In the genomic region with DNA sequence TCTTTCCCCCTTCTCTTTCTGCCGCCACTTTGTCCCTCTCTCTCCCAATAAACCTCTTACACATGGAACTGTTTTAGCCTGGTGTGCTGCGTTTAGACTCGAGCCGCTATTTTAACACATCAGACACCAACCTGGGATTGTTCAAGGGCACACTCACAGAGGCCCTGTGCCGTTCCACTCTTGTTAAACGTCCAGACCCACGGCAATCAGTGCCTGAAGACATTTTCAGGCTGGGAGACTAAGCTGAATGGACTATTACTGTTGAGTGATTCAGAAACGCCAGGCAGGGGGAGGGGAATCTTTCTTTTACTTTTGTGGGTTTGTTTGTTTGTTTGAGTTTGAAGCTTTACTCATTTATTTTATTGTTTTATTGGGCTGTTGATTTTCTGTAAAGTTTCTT, we compare ENCODE assay signal across 14 mouse cellular contexts. TPM values are rescaled to one million over a fixed set of nuclear protein-coding genes. Genes with fewer than 3 reads are reported as not detected.
DNase-seq lines count a peak whose midpoint lies in the region; ATAC-seq lines count a peak whose summit lies in the region.
"Had no signal": no experiment of that assay in that cellular context is flagged by ENCODE, and none has a peak within 500 bp of the region (broad histone marks: within the 10 kb centered on the region; RNA-seq: fewer than 3 reads in every experiment).

No protein-coding gene starts in this region.

- ATAC-seq in hindbrain, embryonic 12.5 days (ENCODE audit: low FRiP score): no peak
- ATAC-seq in hindbrain, embryonic 11.5 days (ENCODE audit: low FRiP score): no peak
- ATAC-seq in embryonic facial prominence, embryonic 12.5 days (ENCODE audit: insufficient number of reproducible peaks, insufficient read depth, low FRiP score, low TSS enrichment): no peak
- ATAC-seq in limb, embryonic 11.5 days (ENCODE audit: insufficient number of reproducible peaks, low FRiP score, low TSS enrichment, low read depth): peak; percentile 55; the same call in 1 of the 2 replicates
- 0 out of 2 replicates have a peak, but pooled peaks have one; percentile 27 for ATAC-seq in midbrain, embryonic 15.5 days (replicated peaks)
- ATAC-seq: activated CD4-positive, CD25-positive, alpha-beta regulatory T cell, adult 4 months had no signal

- H3K9me3 ChIP-seq in hindbrain, embryonic 12.5 days (replicated peaks): no peaks in the 10 kb centered on the region
- H3K9me3 ChIP-seq in hindbrain, embryonic 11.5 days (ENCODE audit: control insufficient read depth, low read length): no peaks in the 10 kb centered on the region
- no peaks in the 10 kb centered on the region for H3K9me3 ChIP-seq in embryonic facial prominence, embryonic 12.5 days
- no peaks in the 10 kb centered on the region for H3K9me3 ChIP-seq in limb, embryonic 11.5 days (ENCODE audit: control insufficient read depth, low read length)
- H3K9me3 ChIP-seq in midbrain, embryonic 15.5 days: no peaks in the 10 kb centered on the region
- H3K9me3 ChIP-seq: G1E; heart, embryonic 12.5 days; liver, embryonic 13.5 days; neural tube, embryonic 13.5 days had no signal

- H3K27me3 ChIP-seq in hindbrain, embryonic 12.5 days: no peaks in the 10 kb centered on the region
- H3K27me3 ChIP-seq in hindbrain, embryonic 11.5 days (ENCODE audit: control insufficient read depth, insufficient read depth, low read length): no peaks in the 10 kb centered on the region
- no peaks in the 10 kb centered on the region for H3K27me3 ChIP-seq in embryonic facial prominence, embryonic 12.5 days
- no peaks in the 10 kb centered on the region for H3K27me3 ChIP-seq in limb, embryonic 11.5 days (ENCODE audit: control insufficient read depth, insufficient read depth, low read length)
- H3K27me3 ChIP-seq in midbrain, embryonic 15.5 days (replicated peaks): peaks cover 2% of the 10 kb centered on the region; the same call in 1 of the 2 replicates

- 23% methylated on average over 8 of the region's 8 CpGs for WGBS in hindbrain, embryonic 12.5 days
- 23% methylated on average over 8 of the region's 8 CpGs for WGBS in hindbrain, embryonic 11.5 days
- 11% methylated on average over 8 of the region's 8 CpGs for WGBS in embryonic facial prominence, embryonic 12.5 days
- WGBS in limb, embryonic 11.5 days: 9% methylated on average over 8 of the region's 8 CpGs
- WGBS in midbrain, embryonic 15.5 days: 9% methylated on average over 8 of the region's 8 CpGs

- peaks cover 27% of the 10 kb centered on the region for H3K4me1 ChIP-seq in hindbrain, embryonic 12.5 days
- 0 out of 2 replicates have a peak, but pooled peaks cover 4% of the 10 kb centered on the region for H3K4me1 ChIP-seq in hindbrain, embryonic 11.5 days (replicated peaks; ENCODE audit: control insufficient read depth, insufficient read depth, low read length)
- peaks cover 26% of the 10 kb centered on the region for H3K4me1 ChIP-seq in embryonic facial prominence, embryonic 12.5 days
- peaks cover 9% of the 10 kb centered on the region for H3K4me1 ChIP-seq in limb, embryonic 11.5 days (ENCODE audit: control insufficient read depth, insufficient read depth, low read length)
- peaks cover 35% of the 10 kb centered on the region for H3K4me1 ChIP-seq in midbrain, embryonic 15.5 days

- no peaks in the 10 kb centered on the region for H3K36me3 ChIP-seq in hindbrain, embryonic 12.5 days
- no peaks in the 10 kb centered on the region for H3K36me3 ChIP-seq in hindbrain, embryonic 11.5 days (ENCODE audit: control insufficient read depth, insufficient read depth, low read length)
- no peaks in the 10 kb centered on the region for H3K36me3 ChIP-seq in embryonic facial prominence, embryonic 12.5 days
- H3K36me3 ChIP-seq in limb, embryonic 11.5 days (ENCODE audit: control insufficient read depth, insufficient read depth, low read length): no peaks in the 10 kb centered on the region
- H3K36me3 ChIP-seq in midbrain, embryonic 15.5 days (replicated peaks): no peaks in the 10 kb centered on the region
- H3K36me3 ChIP-seq: G1E; heart, embryonic 12.5 days; liver, embryonic 13.5 days; neural tube, embryonic 13.5 days had no signal

- DNase-seq in hindbrain, embryonic 11.5 days (ENCODE audit: low spot score): no peak
- DNase-seq in limb, embryonic 11.5 days (ENCODE audit: low spot score): peak; percentile 59
- DNase-seq in layer of hippocampus, adult 8-10 months (ENCODE audit: low spot score in 2 of 2): no peak
- no peak for DNase-seq in urinary bladder, postnatal 14 days (ENCODE audit: low spot score)
- DNase-seq: liver, embryonic 13.5 days; thymus, postnatal 4 days had no signal

- 0 out of 2 replicates have a peak overlapping the region, but pooled peaks have one; percentile 41 for H3K27ac ChIP-seq in hindbrain, embryonic 12.5 days
- no peak overlapping the region for H3K27ac ChIP-seq in hindbrain, embryonic 11.5 days (ENCODE audit: low read depth, low read length)
- no peak overlapping the region for H3K27ac ChIP-seq in embryonic facial prominence, embryonic 12.5 days
- peak overlapping the region; percentile 79 for H3K27ac ChIP-seq in limb, embryonic 11.5 days (replicated peaks; ENCODE audit: low read depth, low read length)
- H3K27ac ChIP-seq in midbrain, embryonic 15.5 days: peak overlapping the region; percentile 58
- H3K27ac ChIP-seq: liver, embryonic 13.5 days; stomach, postnatal 0 days had no signal

- H3K4me2 ChIP-seq in hindbrain, embryonic 12.5 days (replicated peaks): no peak overlapping the region
- no peak overlapping the region for H3K4me2 ChIP-seq in hindbrain, embryonic 11.5 days (replicated peaks; ENCODE audit: low read depth, low read length)
- H3K4me2 ChIP-seq in embryonic facial prominence, embryonic 12.5 days (replicated peaks): 0 out of 2 replicates have a peak overlapping the region, but pooled peaks have one; percentile 12
- no peak overlapping the region for H3K4me2 ChIP-seq in limb, embryonic 11.5 days (ENCODE audit: low read depth, severe bottlenecking)
- H3K4me2 ChIP-seq in midbrain, embryonic 15.5 days: no peak overlapping the region
- H3K4me2 ChIP-seq: heart, embryonic 12.5 days; liver, embryonic 13.5 days; neural tube, embryonic 13.5 days had no signal

- no peak overlapping the region for H3K4me3 ChIP-seq in hindbrain, embryonic 12.5 days
- H3K4me3 ChIP-seq in hindbrain, embryonic 11.5 days (ENCODE audit: low read depth, low read length): no peak overlapping the region
- no peak overlapping the region for H3K4me3 ChIP-seq in embryonic facial prominence, embryonic 12.5 days
- no peak overlapping the region for H3K4me3 ChIP-seq in limb, embryonic 11.5 days (ENCODE audit: low read depth, low read length)
- no peak overlapping the region for H3K4me3 ChIP-seq in midbrain, embryonic 15.5 days
- H3K4me3 ChIP-seq: heart, embryonic 12.5 days; liver, embryonic 13.5 days; neural tube, embryonic 13.5 days had no signal

- no peak overlapping the region for H3K9ac ChIP-seq in hindbrain, embryonic 12.5 days
- no peak overlapping the region for H3K9ac ChIP-seq in hindbrain, embryonic 11.5 days (ENCODE audit: low read depth, low read length)
- no peak overlapping the region for H3K9ac ChIP-seq in embryonic facial prominence, embryonic 12.5 days
- H3K9ac ChIP-seq in limb, embryonic 11.5 days (ENCODE audit: low read length): no peak overlapping the region
- no peak overlapping the region for H3K9ac ChIP-seq in midbrain, embryonic 15.5 days
- H3K9ac ChIP-seq: heart, embryonic 12.5 days; liver, embryonic 13.5 days; neural tube, embryonic 13.5 days had no signal

RNA-seq across cellular contexts. Expression of a gene that starts 45.1 kb away (rescaled TPM):
- 31.1 and 31.4 TPM in 2 replicates for polyA plus RNA-seq in hindbrain, embryonic 12.5 days (2016; fragmentation: Nextera tagmentation; extraction: Ambion mirVana)
- polyA plus RNA-seq in hindbrain, embryonic 11.5 days (2014; fragmentation: Nextera tagmentation; extraction: Ambion mirVana): 9.7 and 12.0 TPM in 2 replicates
- polyA plus RNA-seq in embryonic facial prominence, embryonic 12.5 days (2016; fragmentation: Nextera tagmentation; extraction: Ambion mirVana): 34.3 and 36.2 TPM in 2 replicates
- 13.9 and 15.6 TPM in 2 replicates for polyA plus RNA-seq in limb, embryonic 11.5 days (2014; fragmentation: Nextera tagmentation; extraction: Ambion mirVana)
- polyA plus RNA-seq in midbrain, embryonic 15.5 days (2015; fragmentation: Nextera tagmentation; extraction: Ambion mirVana): 16.4 and 16.5 TPM in 2 replicates
- total RNA-seq in layer of hippocampus, adult 8-10 months (2022): 10 to 100 TPM in 1 of 4 experiments, 1 to 10 TPM in 3; 6.2 to 10.1 (median 7.3) TPM

Comparison
In these comparisons a context has a peak if more than half of its experiments do, and no peak if none do; other contexts are left out.
1. H3K27ac ChIP-seq: peak in hindbrain, embryonic 12.5 days (single experiment), limb, embryonic 11.5 days (single experiment) and midbrain, embryonic 15.5 days (single experiment); none in hindbrain, embryonic 11.5 days (single experiment) and embryonic facial prominence, embryonic 12.5 days (single experiment).
2. ATAC-seq: peak in limb, embryonic 11.5 days (single experiment) and midbrain, embryonic 15.5 days (single experiment); none in hindbrain, embryonic 12.5 days (single experiment), hindbrain, embryonic 11.5 days (single experiment) and embryonic facial prominence, embryonic 12.5 days (single experiment).